In the genomic region with DNA sequence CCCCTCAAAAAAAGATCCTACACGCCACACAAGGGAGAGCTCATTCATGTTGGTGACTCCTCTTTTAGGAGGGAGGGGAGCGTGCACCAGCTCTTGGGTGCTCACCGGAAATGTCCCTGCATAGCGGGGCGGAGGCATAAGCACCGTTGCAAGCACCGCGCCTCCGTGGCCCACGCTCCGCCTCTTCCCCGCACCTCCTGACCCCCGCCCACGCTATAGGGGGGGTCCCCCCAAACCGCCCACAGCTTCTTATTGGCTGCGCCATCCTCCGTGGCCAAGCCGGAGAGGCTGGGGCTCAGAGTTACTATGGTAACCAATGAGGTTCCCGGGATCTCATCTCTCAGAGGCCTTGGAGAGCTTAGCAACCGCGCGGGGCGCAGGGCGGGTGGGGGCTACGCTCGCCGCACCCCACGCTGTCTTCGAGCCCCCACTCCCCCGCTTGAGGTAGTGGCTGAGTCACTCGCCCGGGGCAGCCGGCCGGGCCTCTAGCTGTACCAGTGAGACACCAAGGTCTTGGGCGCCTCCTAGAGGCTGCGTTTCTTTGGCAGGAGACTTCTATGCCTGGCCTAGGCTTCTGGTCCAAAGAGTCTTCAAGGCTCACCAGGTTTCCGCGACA, we compare ENCODE assay signal across 8 mouse cellular contexts. TPM values are rescaled to one million over a fixed set of nuclear protein-coding genes. Genes with fewer than 3 reads are reported as not detected.
DNase-seq lines count a peak whose midpoint lies in the region; ATAC-seq lines count a peak whose summit lies in the region.

No protein-coding gene starts in this region.

- peak; percentile 44 for ATAC-seq in inflammation-experienced regulatory T-cells, adult 6 months
- peak; percentile 61 for ATAC-seq in megakaryocyte progenitor cell, adult 5-6 weeks (replicated peaks; ENCODE audit: poor library complexity)

- intact Hi-C loops in gastrocnemius, postnatal 14 days (cut with DNase I; ENCODE audit: low total_unique reads): no loop called here

- DNase-seq in adrenal gland, adult (ENCODE audit: inconsistent age in 2 of 2, low spot score in 1 of 2): peak; percentile 93 to 98
- DNase-seq in embryo, embryonic 10.5 days (ENCODE audit: low spot score): peak; percentile 95
- peak; percentile 92 for DNase-seq in gastrocnemius, postnatal 14 days
- DNase-seq in left cerebral cortex, adult 9 months (ENCODE audit: low spot score in 2 of 2): peak; percentile 89 to 95
- DNase-seq in right cerebral cortex, postnatal 14 days: peak; percentile 93
- peak; percentile 90 to 93 for DNase-seq in urinary bladder, postnatal 36 days (ENCODE audit: low spot score in 2 of 2)

RNA-seq across cellular contexts. Expression of a gene that starts 0.9 kb away (rescaled TPM):
- total RNA-seq in gastrocnemius, postnatal 14 days (2021): 10 to 100 TPM; 12.3 to 18.9 TPM
- polyA plus RNA-seq in inflammation-experienced regulatory T-cells, adult 6 months (2017; shearing (Covaris generic)): under 1 TPM; 0.21 to 0.50 (median 0.38) TPM
- 0.02 TPM in 1 of 2 replicates, not detected in the other for total RNA-seq in megakaryocyte progenitor cell, adult 5-6 weeks (2015)
- total RNA-seq in megakaryocyte progenitor cell, adult 5-6 weeks (2017): not detected in 2 replicates

RNA-seq across cellular contexts. Expression of a gene that starts 8.4 kb away (rescaled TPM):
- total RNA-seq in gastrocnemius, postnatal 14 days (2021): 1 to 10 TPM; 3.6 to 4.1 TPM
- polyA plus RNA-seq in inflammation-experienced regulatory T-cells, adult 6 months (2017; shearing (Covaris generic)): 10 to 100 TPM; 27.9 to 36.4 (median 32.7) TPM
- total RNA-seq in megakaryocyte progenitor cell, adult 5-6 weeks (2015): 20.8 and 26.3 TPM in 2 replicates
- total RNA-seq in megakaryocyte progenitor cell, adult 5-6 weeks (2017): 14.5 and 16.5 TPM in 2 replicates

RNA-seq across cellular contexts. Expression of a gene that starts 20.8 kb away (rescaled TPM):
- total RNA-seq in gastrocnemius, postnatal 14 days (2021): 1 to 10 TPM; 6.6 to 6.9 TPM
- polyA plus RNA-seq in inflammation-experienced regulatory T-cells, adult 6 months (2017; shearing (Covaris generic)): 10 to 100 TPM in 2 of 3 experiments, 1 to 10 TPM in 1; 4.0 to 15.3 (median 11.7) TPM
- 3.3 and 7.4 TPM in 2 replicates for total RNA-seq in megakaryocyte progenitor cell, adult 5-6 weeks (2015)
- 9.2 and 9.5 TPM in 2 replicates for total RNA-seq in megakaryocyte progenitor cell, adult 5-6 weeks (2017)

RNA-seq across cellular contexts. Expression of a gene that starts 23.3 kb away (rescaled TPM):
- total RNA-seq in gastrocnemius, postnatal 14 days (2021): 1 to 10 TPM; 2.1 to 3.0 TPM
- polyA plus RNA-seq in inflammation-experienced regulatory T-cells, adult 6 months (2017; shearing (Covaris generic)): 1 to 10 TPM; 1.3 to 2.5 (median 2.2) TPM
- total RNA-seq in megakaryocyte progenitor cell, adult 5-6 weeks (2015): 0.49 and 1.1 TPM in 2 replicates
- 0.20 and 0.42 TPM in 2 replicates for total RNA-seq in megakaryocyte progenitor cell, adult 5-6 weeks (2017)

Comparison
In these comparisons a context has a peak if more than half of its experiments do, and no peak if none do; other contexts are left out.
1. Peak in every context shown above with its lines: DNase-seq and ATAC-seq.
2. RNA of a gene that starts 0.9 kb away (total RNA-seq): 12.3 to 18.9 TPM in gastrocnemius, postnatal 14 days; 0.02 TPM in megakaryocyte progenitor cell, adult 5-6 weeks; every median in the first group is over 10 times any median in the second.